Mouse (Mus musculus) liver, embryonic 14 days (tissue): ENCODE results near the gene Cd209g. TPM values are rescaled to one million over a fixed set of nuclear protein-coding genes. Genes with fewer than 3 reads are reported as not detected.

ENCODE experiments used
- polyA plus RNA-seq: library from polyadenylated mRNA; depleted of rRNA; stranded (reverse); fragments of >200 nt; gene quantifications from 2 replicates; pipeline ENCODE4 v1.2.3, GENCODE M21; 2012; rRNA removed

The Cd209g gene
- polyA plus RNA-seq: 0.05 and 0.07 TPM in 2 replicates

DNA sequence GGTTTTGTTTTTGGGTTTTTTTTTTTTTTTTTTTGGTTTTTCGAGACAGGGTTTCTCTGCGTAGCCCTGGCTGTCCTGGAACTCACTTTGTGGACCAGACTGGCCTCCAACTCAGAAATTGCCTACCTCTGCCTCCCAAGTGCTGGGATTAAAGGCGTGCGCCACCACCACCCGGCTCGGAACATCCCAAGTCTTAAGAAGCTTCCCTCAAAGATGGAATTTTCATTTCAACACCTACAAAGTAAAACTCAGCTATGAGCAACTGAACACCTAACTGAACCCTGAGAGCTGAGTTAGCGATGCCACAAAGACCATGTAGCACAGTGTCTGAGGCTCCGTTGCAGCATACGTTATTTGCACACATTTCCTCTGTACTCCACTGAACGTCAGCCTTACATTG, at the start of gene Cd209g:
Gene Cd209g (plus strand): TSS at position 301 of the 400 bp plus-strand sequence.

DNA sequence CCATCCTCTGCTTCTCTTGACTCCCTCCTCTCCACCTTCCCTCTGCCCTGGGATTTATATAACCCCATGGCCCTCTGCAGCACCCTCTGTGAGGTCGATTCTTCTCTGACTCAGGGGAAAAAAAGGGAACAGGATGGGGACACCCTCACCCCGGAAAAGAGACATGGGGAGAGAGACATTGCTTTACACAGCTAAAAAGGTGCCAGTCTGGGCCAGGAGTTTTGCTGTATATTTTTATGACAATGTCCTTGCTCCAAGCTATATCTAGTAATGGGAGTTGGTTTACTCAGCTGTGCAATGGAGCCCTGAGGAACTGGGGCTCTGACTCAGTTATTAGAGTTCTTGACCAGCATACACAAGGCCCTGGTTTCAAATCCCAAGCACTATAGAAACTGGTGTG, 28.2 kb upstream of the Cd209g start, which contains the start of gene Cd209f:
Gene Cd209f (minus strand): TSS at position 101 of the 400 bp plus-strand sequence.

DNA sequence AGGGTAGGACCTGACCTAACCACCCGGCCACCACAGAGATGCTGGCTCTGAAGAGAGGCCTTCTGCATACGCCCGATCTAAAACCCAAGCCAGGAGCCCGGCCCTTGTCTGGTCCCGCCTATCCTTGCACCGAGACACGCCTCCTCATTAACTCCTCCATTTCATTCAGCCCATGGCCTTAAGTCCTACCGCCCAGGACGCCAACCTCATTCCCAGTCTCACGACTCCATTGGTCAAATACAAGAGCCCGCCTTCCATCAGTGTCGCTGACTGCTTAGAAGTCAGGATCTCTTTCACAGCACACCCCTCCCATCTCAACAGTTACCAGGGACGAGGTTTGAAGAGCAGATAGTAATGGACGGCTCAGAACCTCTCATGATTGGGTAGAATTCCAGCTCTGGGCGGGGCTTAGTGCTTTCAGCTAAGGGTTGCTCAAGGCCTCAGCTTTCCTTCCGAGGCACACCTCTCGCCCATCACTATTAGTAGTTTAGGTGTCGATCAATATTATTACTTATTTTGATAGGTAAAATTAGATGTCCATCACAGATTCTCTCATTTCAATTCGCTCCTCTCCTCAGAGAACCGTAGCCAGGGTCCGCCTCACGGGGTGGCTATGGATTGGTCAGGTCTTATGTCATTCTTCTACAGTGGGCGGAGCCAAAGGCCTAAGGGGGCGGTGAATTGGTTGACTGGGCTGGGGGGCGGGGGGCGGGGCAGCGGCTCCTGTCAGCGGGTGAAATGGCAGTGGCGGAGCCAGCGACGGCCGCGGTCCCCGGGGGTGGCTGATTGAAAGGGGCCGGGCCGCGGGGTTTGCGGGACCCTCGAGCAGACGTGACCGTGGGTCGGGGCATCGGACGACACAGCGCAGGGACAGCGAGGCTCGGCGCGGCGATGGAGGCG, 32.2 kb downstream of the Cd209g start, which contains the start of gene Evi5l:
Gene Evi5l (plus strand): TSS at position 716 of the 900 bp plus-strand sequence.

Other genes starting within 250 kb of the Cd209g start
- not detected in 2 replicates for gene Cd209b, start 207.3 kb upstream of the Cd209g start, polyA plus RNA-seq
- 0.09 TPM in 1 of 2 replicates, not detected in the other for gene Cd209c, start 179.4 kb upstream of the Cd209g start, polyA plus RNA-seq
- gene Cd209f, start 28.3 kb upstream of the Cd209g start, polyA plus RNA-seq: 0.36 and 0.74 TPM in 2 replicates
- 3.3 and 3.7 TPM in 2 replicates for gene Evi5l, start 32.5 kb downstream of the Cd209g start, polyA plus RNA-seq
- gene Prr36, start 83.4 kb downstream of the Cd209g start, polyA plus RNA-seq: 0.21 and 0.22 TPM in 2 replicates
- 0.07 and 0.08 TPM in 2 replicates for gene Lrrc8e, start 92.7 kb downstream of the Cd209g start, polyA plus RNA-seq
- 12.3 and 13.5 TPM in 2 replicates for gene Map2k7, start 104.6 kb downstream of the Cd209g start, polyA plus RNA-seq
- 0.35 and 0.48 TPM in 2 replicates for gene Gm49320, start 104.8 kb downstream of the Cd209g start, polyA plus RNA-seq
- 3.5 and 4.8 TPM in 2 replicates for gene Tgfbr3l, start 114.1 kb downstream of the Cd209g start, polyA plus RNA-seq
- gene Snapc2, start 119.0 kb downstream of the Cd209g start, polyA plus RNA-seq: 10.9 and 12.1 TPM in 2 replicates
- 2.9 TPM in 2 replicates for gene Ctxn1, start 125.2 kb downstream of the Cd209g start, polyA plus RNA-seq
- 41.0 and 41.8 TPM in 2 replicates for gene Timm44, start 141.8 kb downstream of the Cd209g start, polyA plus RNA-seq
- 4.8 and 5.8 TPM in 2 replicates for gene Ccl25, start 191.1 kb downstream of the Cd209g start, polyA plus RNA-seq
- 26.8 and 41.3 TPM in 2 replicates for gene Elavl1, start 191.3 kb downstream of the Cd209g start, polyA plus RNA-seq